Mouse (Mus musculus): ENCODE measurements around the gene Gng4. TPM values are rescaled to one million over a fixed set of nuclear protein-coding genes. Genes with fewer than 3 reads are reported as not detected.

Gene Gng4
- 68.8 and 103 TPM in 2 replicates for polyA plus RNA-seq (2015; fragmentation: Nextera tagmentation; extraction: Ambion mirVana)

GRCm38 (mm10) chr13:13783894-13784419 lies at the start of gene Gng4:
Gene Gng4 (plus strand): TSS chr13:13784059.
- Histone ChIP-seq H3K9me3 (replicated peaks; ENCODE audit: control insufficient read depth, low read length, poor library complexity, severe bottlenecking) (no peaks in the 10 kb centered on the region), H3K27me3 (ENCODE audit: control insufficient read depth, insufficient read depth, low read depth, low read length) (peaks cover 3% of the 10 kb centered on the region; the same call in 1 of the 2 replicates), H3K4me2 (ENCODE audit: low read length) (peak within 1 kb of the TSS; percentile 66), H3K4me3 (ENCODE audit: low read depth, low read length) (peak within 1 kb of the TSS; percentile 72), H3K9ac (ENCODE audit: low read depth, low read length) (peak within 1 kb of the TSS; percentile 72), H3K27ac (ENCODE audit: low read length) (peak within 1 kb of the TSS; percentile 61), H3K4me1 (ENCODE audit: control insufficient read depth, insufficient read depth, low read length) (peaks cover 6% of the 10 kb centered on the region; the same call in 1 of the 2 replicates), H3K36me3 (ENCODE audit: control insufficient read depth, insufficient read depth, low read length) (no peaks in the 10 kb centered on the region)
- peak; percentile 85 for ATAC-seq
- WGBS = under 1% methylated on average over 36 of the region's 43 CpGs

DNA sequence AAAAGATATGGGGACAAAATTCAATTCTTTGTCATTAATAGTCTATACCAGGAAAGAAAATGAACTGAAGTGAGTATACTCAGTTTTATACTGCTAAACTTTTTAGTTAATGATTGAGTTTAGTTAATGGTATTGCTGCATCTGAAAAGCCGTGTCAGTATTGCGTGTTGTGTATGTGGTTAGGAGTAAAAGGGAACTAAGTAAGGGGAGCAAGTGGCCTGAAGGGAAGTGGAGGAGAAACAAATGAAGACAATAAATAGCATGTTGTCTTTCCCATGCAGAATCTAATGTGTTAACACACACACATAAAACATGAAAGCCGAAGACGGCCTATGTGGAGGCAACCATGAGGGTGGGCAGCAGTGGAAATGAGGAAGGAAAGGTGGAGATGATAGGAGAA lies 44.6 kb upstream of the Gng4 start:
- no peak for ATAC-seq
- H3K36me3 ChIP-seq (ENCODE audit: control insufficient read depth, insufficient read depth, low read length) = no peaks in the 10 kb centered on the region; the same call in 1 of the 2 replicates
- 97% methylated on average over 4 of the region's 4 CpGs for WGBS

DNA sequence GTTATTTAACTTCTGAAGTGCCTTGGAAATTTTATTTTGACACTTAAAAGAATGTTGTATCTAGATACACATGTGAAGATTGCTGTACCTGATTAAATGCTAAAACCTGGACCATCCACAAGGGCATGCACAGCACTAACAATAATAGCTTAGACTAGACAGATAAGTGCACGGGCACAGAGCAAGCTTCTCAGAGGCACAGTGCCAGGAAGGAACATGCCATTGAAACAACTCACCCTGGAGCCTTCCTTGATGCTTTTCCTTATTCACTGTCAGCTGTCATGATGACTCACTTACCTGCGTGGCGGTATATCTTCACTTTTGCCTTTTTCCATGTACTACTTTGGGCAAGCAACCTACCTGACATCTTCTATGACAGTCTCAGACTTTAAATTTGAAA lies 37.9 kb upstream of the Gng4 start:
- H3K4me2 ChIP-seq (ENCODE audit: low read length) = no peak overlapping the region
- H3K4me3 ChIP-seq (ENCODE audit: low read depth, low read length) = no peak overlapping the region
- no peak for ATAC-seq
- 89% methylated on average over 3 of the region's 3 CpGs for WGBS
- H3K27ac ChIP-seq (ENCODE audit: low read length) = no peak overlapping the region
- H3K27me3 ChIP-seq (ENCODE audit: control insufficient read depth, insufficient read depth, low read depth, low read length) = no peaks in the 10 kb centered on the region
- no peak overlapping the region for H3K9ac ChIP-seq (ENCODE audit: low read depth, low read length)
- peaks cover 12% of the 10 kb centered on the region for H3K36me3 ChIP-seq (ENCODE audit: control insufficient read depth, insufficient read depth, low read length)
- no peaks in the 10 kb centered on the region for H3K9me3 ChIP-seq (replicated peaks; ENCODE audit: control insufficient read depth, low read length, poor library complexity, severe bottlenecking)
- no peaks in the 10 kb centered on the region for H3K4me1 ChIP-seq (ENCODE audit: control insufficient read depth, insufficient read depth, low read length)

More for the DNA sequence above, 44.6 kb upstream of the Gng4 start:
- H3K4me1 ChIP-seq (ENCODE audit: control insufficient read depth, insufficient read depth, low read length) = no peaks in the 10 kb centered on the region
- no peaks in the 10 kb centered on the region for H3K9me3 ChIP-seq (replicated peaks; ENCODE audit: control insufficient read depth, low read length, poor library complexity, severe bottlenecking)
- H3K4me2 ChIP-seq (ENCODE audit: low read length) = no peak overlapping the region
- H3K27me3 ChIP-seq (ENCODE audit: control insufficient read depth, insufficient read depth, low read depth, low read length) = no peaks in the 10 kb centered on the region
- H3K27ac ChIP-seq (ENCODE audit: low read length) = no peak overlapping the region
- no peak overlapping the region for H3K4me3 ChIP-seq (ENCODE audit: low read depth, low read length)
- no peak overlapping the region for H3K9ac ChIP-seq (ENCODE audit: low read depth, low read length)

DNA sequence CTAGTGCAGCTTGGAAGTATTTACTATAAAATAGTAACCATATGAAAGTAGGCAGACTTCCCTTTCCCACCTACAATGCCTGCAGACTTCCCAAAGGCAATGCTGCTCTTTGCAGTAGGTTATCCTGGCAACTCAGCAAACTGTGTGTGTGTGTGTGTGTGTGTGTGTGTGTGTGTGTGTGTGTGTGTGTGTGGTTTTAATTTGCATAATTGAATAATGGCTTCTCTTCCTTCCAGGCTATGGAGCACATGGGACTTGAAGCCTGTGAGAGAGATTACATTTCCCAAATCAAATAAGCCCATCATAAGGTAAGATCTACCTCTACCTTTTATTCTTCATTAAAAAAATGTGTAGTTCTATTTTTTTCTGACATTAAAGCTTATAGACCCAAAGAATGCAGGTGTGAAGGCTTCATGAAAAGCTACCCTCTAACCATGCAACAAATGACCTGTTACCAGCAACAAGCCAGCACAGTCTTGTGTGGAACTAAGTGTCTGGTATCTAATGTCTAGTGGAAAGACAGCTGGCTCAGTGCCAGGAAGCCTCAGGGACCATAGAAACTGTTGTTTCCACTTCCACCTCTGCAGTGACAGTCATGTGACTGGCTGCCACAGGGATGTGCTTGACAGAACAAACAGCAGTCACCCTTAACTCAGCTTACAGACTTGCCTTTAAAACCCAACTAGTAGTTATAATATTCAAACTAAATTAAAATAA lies 7.9 kb upstream of the Gng4 start:
- Histone ChIP-seq H3K27ac (ENCODE audit: low read length) (no peak overlapping the region), H3K4me3 (ENCODE audit: low read depth, low read length) (no peak overlapping the region), H3K4me2 (ENCODE audit: low read length) (no peak overlapping the region), H3K4me1 (ENCODE audit: control insufficient read depth, insufficient read depth, low read length) (no peaks in the 10 kb centered on the region), H3K36me3 (ENCODE audit: control insufficient read depth, insufficient read depth, low read length) (no peaks in the 10 kb centered on the region; the same call in 1 of the 2 replicates), H3K27me3 (ENCODE audit: control insufficient read depth, insufficient read depth, low read depth, low read length) (no peaks in the 10 kb centered on the region), H3K9ac (ENCODE audit: low read depth, low read length) (no peak overlapping the region), H3K9me3 (replicated peaks; ENCODE audit: control insufficient read depth, low read length, poor library complexity, severe bottlenecking) (no peaks in the 10 kb centered on the region)
- ATAC-seq = peak; percentile 82

GRCm38 (mm10) chr13:13777052-13777451 lies 6.8 kb upstream of the Gng4 start:
- Histone ChIP-seq H3K36me3 (ENCODE audit: control insufficient read depth, insufficient read depth, low read length) (no peaks in the 10 kb centered on the region; the same call in 1 of the 2 replicates), H3K27me3 (ENCODE audit: control insufficient read depth, insufficient read depth, low read depth, low read length) (no peaks in the 10 kb centered on the region), H3K4me3 (ENCODE audit: low read depth, low read length) (no peak overlapping the region), H3K4me2 (ENCODE audit: low read length) (no peak overlapping the region), H3K4me1 (ENCODE audit: control insufficient read depth, insufficient read depth, low read length) (no peaks in the 10 kb centered on the region), H3K9me3 (replicated peaks; ENCODE audit: control insufficient read depth, low read length, poor library complexity, severe bottlenecking) (no peaks in the 10 kb centered on the region), H3K27ac (ENCODE audit: low read length) (no peak overlapping the region), H3K9ac (ENCODE audit: low read depth, low read length) (no peak overlapping the region)
- ATAC-seq = no peak
- WGBS = 86% methylated on average over 11 of the region's 11 CpGs

DNA sequence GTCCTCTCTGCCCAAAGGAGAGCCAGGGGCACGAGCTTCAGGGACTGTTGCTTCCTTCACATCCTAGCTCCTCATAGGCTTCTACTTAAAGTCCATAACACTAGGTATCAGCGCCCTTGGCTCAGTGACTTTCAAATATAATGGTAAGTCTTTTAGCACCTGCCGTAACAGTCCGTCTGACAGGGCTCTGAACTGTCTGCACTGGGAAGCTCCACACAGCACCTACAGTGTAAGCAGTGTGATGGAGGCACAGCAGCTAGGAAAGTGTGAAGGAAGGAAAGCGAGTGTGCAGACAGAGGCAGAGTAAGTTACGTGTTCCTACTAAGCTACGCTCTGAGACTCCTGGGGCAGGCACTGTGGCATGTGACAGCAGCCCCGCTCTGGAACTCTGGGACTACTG lies 6.2 kb upstream of the Gng4 start:
- Histone ChIP-seq H3K27ac (ENCODE audit: low read length) (no peak overlapping the region), H3K4me1 (ENCODE audit: control insufficient read depth, insufficient read depth, low read length) (no peaks in the 10 kb centered on the region), H3K27me3 (ENCODE audit: control insufficient read depth, insufficient read depth, low read depth, low read length) (no peaks in the 10 kb centered on the region), H3K36me3 (ENCODE audit: control insufficient read depth, insufficient read depth, low read length) (no peaks in the 10 kb centered on the region; the same call in 1 of the 2 replicates), H3K4me3 (ENCODE audit: low read depth, low read length) (no peak overlapping the region), H3K9ac (ENCODE audit: low read depth, low read length) (no peak overlapping the region), H3K9me3 (replicated peaks; ENCODE audit: control insufficient read depth, low read length, poor library complexity, severe bottlenecking) (no peaks in the 10 kb centered on the region), H3K4me2 (ENCODE audit: low read length) (no peak overlapping the region)
- ATAC-seq = no peak
- WGBS = 72% methylated on average over 8 of the region's 8 CpGs

GRCm38 (mm10) chr13:13778837-13779458 lies 4.9 kb upstream of the Gng4 start:
- no peaks in the 10 kb centered on the region for H3K27me3 ChIP-seq (ENCODE audit: control insufficient read depth, insufficient read depth, low read depth, low read length)
- H3K9ac ChIP-seq (ENCODE audit: low read depth, low read length) = no peak overlapping the region
- H3K4me2 ChIP-seq (ENCODE audit: low read length) = no peak overlapping the region
- H3K4me3 ChIP-seq (ENCODE audit: low read depth, low read length) = no peak overlapping the region
- no peak overlapping the region for H3K27ac ChIP-seq (ENCODE audit: low read length)
- H3K9me3 ChIP-seq (replicated peaks; ENCODE audit: control insufficient read depth, low read length, poor library complexity, severe bottlenecking) = no peaks in the 10 kb centered on the region
- 85% methylated on average over 1 of the region's 1 CpGs for WGBS
- ATAC-seq = no peak
- 0 out of 2 replicates have a peak, but pooled peaks cover 3% of the 10 kb centered on the region for H3K4me1 ChIP-seq (ENCODE audit: control insufficient read depth, insufficient read depth, low read length)
- H3K36me3 ChIP-seq (ENCODE audit: control insufficient read depth, insufficient read depth, low read length) = no peaks in the 10 kb centered on the region; the same call in 1 of the 2 replicates

- WGBS = 76% methylated on average over 3 of the region's 3 CpGs
- Histone ChIP-seq H3K9ac (ENCODE audit: low read depth, low read length) (no peak overlapping the region), H3K27me3 (ENCODE audit: control insufficient read depth, insufficient read depth, low read depth, low read length) (no peaks in the 10 kb centered on the region), H3K4me3 (ENCODE audit: low read depth, low read length) (no peak overlapping the region), H3K27ac (ENCODE audit: low read length) (no peak overlapping the region), H3K36me3 (ENCODE audit: control insufficient read depth, insufficient read depth, low read length) (no peaks in the 10 kb centered on the region; the same call in 1 of the 2 replicates), H3K4me2 (ENCODE audit: low read length) (no peak overlapping the region), H3K9me3 (replicated peaks; ENCODE audit: control insufficient read depth, low read length, poor library complexity, severe bottlenecking) (no peaks in the 10 kb centered on the region), H3K4me1 (ENCODE audit: control insufficient read depth, insufficient read depth, low read length) (peaks cover 3% of the 10 kb centered on the region; the same call in 1 of the 2 replicates)
- ATAC-seq = no peak
Measured at GRCm38 (mm10) chr13:13780271-13780670, 3.6 kb upstream of the Gng4 start.

DNA sequence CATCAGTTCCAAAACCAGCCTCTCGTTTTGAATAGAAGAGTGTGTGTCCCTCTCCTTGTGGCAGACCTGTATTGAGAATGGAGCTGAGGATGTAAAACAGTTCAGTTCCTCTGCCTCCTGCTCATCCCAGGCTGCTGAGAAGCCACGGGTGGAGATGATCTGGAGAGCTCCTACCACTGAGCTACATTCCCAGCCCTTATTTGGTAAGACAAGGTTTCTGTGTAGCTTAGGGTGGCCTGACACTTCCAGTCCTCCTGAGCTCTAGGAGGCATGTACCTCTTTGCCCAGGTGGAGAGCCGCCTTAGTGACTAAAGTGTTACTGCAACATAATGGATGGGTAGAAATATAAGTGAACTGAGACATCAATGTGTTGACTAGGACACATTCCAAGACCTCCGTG lies 2.8 kb upstream of the Gng4 start:
- Histone ChIP-seq H3K27me3 (ENCODE audit: control insufficient read depth, insufficient read depth, low read depth, low read length) (no peaks in the 10 kb centered on the region), H3K4me1 (ENCODE audit: control insufficient read depth, insufficient read depth, low read length) (peaks cover 5% of the 10 kb centered on the region; the same call in 1 of the 2 replicates), H3K9ac (ENCODE audit: low read depth, low read length) (no peak overlapping the region), H3K36me3 (ENCODE audit: control insufficient read depth, insufficient read depth, low read length) (no peaks in the 10 kb centered on the region; the same call in 1 of the 2 replicates), H3K9me3 (replicated peaks; ENCODE audit: control insufficient read depth, low read length, poor library complexity, severe bottlenecking) (no peaks in the 10 kb centered on the region), H3K27ac (ENCODE audit: low read length) (no peak overlapping the region), H3K4me2 (ENCODE audit: low read length) (no peak overlapping the region), H3K4me3 (ENCODE audit: low read depth, low read length) (no peak overlapping the region)
- WGBS = 79% methylated on average over 4 of the region's 4 CpGs
- no peak for ATAC-seq
